Mouse (Mus musculus) liver, embryonic 11.5 days (tissue): ENCODE measurements at regions not wholly inside any gene's neighbourhood (a gene's known extent, or its start where the extent isn't known, plus 50 kb on each side); places are given as distances from the start of the nearest gene placed in this dataset.

Experiments used
- ATAC-seq: fragments of 200-750 bp; cut with Nextera tagmentation; replicated peaks from 2 replicates; pipeline ENCODE4 v1.8.0; 2017; ENCODE audit warnings: moderate number of reproducible peaks, mild to moderate bottlenecking, moderate TSS enrichment, moderate library complexity; ENCODE audit not compliant: low FRiP score
- DNase-seq: peaks from one replicate; pipeline ENCODE4 v3.0.0-alpha.2; 2017; ENCODE audit warnings: low spot score
- H3K27ac ChIP-seq: fragments of 300-500 bp; sonication (generic); 2 replicates; pipeline ENCODE4 v1.5.1; 2014; ENCODE audit warnings: mild to moderate bottlenecking, low read depth, low read length, control low read depth
- H3K27me3 ChIP-seq: fragments of 300-500 bp; sonication (generic); replicated peaks from 2 replicates; pipeline ENCODE4 v1.6.1; 2014; ENCODE audit warnings: low read length, mixed read lengths; ENCODE audit not compliant: control insufficient read depth, insufficient read depth
- H3K36me3 ChIP-seq: fragments of 300-500 bp; sonication (generic); 2 replicates; pipeline ENCODE4 v1.6.1; 2014; ENCODE audit warnings: mild to moderate bottlenecking, low read length, moderate library complexity, mixed read lengths; ENCODE audit not compliant: control insufficient read depth, insufficient read depth
- H3K4me1 ChIP-seq: fragments of 300-500 bp; sonication (generic); replicated peaks from 2 replicates; pipeline ENCODE4 v1.6.1; 2014; ENCODE audit warnings: low read length, mixed read lengths; ENCODE audit not compliant: control insufficient read depth, insufficient read depth
- H3K4me2 ChIP-seq: fragments of 300-500 bp; sonication (generic); 2 replicates; pipeline ENCODE4 v1.6.1; 2014; ENCODE audit warnings: mild to moderate bottlenecking, control low read depth, moderate library complexity
- H3K4me3 ChIP-seq: fragments of 300-500 bp; sonication (generic); 2 replicates; pipeline ENCODE4 v1.5.1; 2014; ENCODE audit warnings: low read depth, low read length, control low read depth
- H3K9ac ChIP-seq: fragments of 300-500 bp; sonication (generic); 2 replicates; pipeline ENCODE4 v1.6.1; 2014; ENCODE audit warnings: low read depth, low read length, control low read depth
- H3K9me3 ChIP-seq: fragments of 300-500 bp; sonication (generic); 2 replicates; pipeline ENCODE4 v1.6.1; 2016; ENCODE audit warnings: low read length, inconsistent platforms, mixed read lengths; ENCODE audit not compliant: control insufficient read depth
- WGBS: fragments of 180-500 bp; shearing (Covaris S2); extraction: QIAGEN DNeasy Blood & Tissue Kit; methylation state at CpG from one replicate; pipeline ENCODE4 v1.1.7; 2014; 5-methylcytosine and 5-hydroxymethylcytosine counted together

DNA sequence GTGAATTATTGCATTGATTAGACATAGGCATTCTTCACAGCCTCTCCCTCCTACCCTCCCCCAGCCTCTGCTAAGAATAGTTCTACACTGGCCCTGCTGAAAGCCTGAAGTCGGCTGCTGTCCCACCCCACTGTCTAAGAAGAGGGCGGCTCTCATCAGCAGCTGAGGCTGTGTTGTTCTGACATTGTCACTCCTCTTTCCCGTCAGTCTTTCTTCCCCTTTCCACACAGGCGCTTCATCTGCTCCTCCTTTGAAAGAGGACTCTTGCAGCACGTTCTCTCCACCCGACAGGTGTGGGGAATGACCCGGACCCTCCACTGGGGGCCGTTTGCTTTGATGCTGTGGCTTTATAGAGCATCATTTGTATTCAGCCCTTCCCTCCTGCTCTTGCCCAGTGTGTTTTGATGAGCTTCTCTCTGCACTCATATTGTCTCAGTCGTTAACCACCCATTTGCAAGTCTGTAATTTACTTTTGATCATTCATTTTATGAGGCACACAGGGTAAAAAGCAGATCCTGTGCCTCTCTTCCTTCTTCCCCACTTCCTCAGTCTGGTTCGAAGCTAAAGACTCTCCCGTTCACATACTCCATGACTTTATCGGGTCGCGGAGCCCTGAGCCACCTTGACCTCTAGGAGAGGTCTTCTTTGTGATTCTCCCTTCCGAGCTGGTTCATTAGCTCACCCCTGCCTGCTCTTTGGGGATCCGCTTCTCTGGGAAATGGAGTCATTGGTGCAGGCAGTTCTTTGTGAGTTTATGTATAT, 142.2 kb upstream of the Snx19 start:
- DNase-seq, result no peak
- no peak for ATAC-seq
- H3K4me1 ChIP-seq, result no peaks in the 10 kb centered on the region
- H3K4me2 ChIP-seq, result no peak overlapping the region
- no peak overlapping the region for H3K27ac ChIP-seq
- H3K36me3 ChIP-seq, result no peaks in the 10 kb centered on the region
- no peaks in the 10 kb centered on the region for H3K9me3 ChIP-seq
- WGBS, result 43% methylated on average over 16 of the region's 16 CpGs
- no peaks in the 10 kb centered on the region for H3K27me3 ChIP-seq
- H3K4me3 ChIP-seq, result no peak overlapping the region
- no peak overlapping the region for H3K9ac ChIP-seq

DNA sequence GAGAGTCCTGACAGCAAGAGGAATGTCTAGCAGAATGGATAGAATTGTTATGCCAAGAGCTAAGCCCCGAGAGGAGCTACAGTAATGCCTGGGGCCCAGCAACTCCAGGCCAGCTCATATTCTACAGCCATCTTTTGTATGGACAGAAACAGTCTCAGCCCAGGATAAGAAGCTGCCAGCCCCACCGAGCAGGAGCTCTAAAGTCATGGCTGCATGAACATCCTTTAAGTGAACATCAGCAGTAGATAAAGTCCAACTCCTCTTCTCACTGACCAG, 141.6 kb upstream of the Snx19 start:
- no peak overlapping the region for H3K4me3 ChIP-seq
- no peak for DNase-seq
- H3K9ac ChIP-seq, result no peak overlapping the region
- no peak overlapping the region for H3K4me2 ChIP-seq
- no peaks in the 10 kb centered on the region for H3K27me3 ChIP-seq
- ATAC-seq, result no peak
- H3K36me3 ChIP-seq, result no peaks in the 10 kb centered on the region
- H3K4me1 ChIP-seq, result no peaks in the 10 kb centered on the region
- 74% methylated on average over 2 of the region's 2 CpGs for WGBS
- no peaks in the 10 kb centered on the region for H3K9me3 ChIP-seq
- no peak overlapping the region for H3K27ac ChIP-seq

DNA sequence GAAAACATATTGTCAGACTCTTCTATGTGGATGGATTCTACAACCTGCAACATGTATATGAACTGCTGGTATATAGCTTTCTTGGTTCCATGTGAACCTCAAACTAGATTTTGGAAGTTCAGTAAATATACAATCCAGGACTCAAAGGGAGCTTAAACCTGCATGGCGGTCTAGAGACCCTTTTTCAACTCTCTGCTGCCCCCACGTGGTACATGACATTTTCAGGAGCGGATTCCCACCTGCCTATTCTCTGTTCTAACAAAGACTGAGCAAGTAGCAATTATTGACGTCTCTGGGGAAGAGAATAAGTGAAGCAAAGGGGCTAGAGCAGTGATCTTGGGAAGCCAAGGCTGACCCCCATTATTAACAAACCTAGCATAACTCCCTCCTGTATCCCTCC, 127.1 kb upstream of the Snx19 start:
- WGBS, result 22% methylated on average over 4 of the region's 4 CpGs
- H3K9ac ChIP-seq, result no peak overlapping the region
- DNase-seq, result no peak
- no peak for ATAC-seq
- H3K4me2 ChIP-seq, result no peak overlapping the region
- no peak overlapping the region for H3K27ac ChIP-seq
- no peak overlapping the region for H3K4me3 ChIP-seq
- no peaks in the 10 kb centered on the region for H3K4me1 ChIP-seq
- no peaks in the 10 kb centered on the region for H3K36me3 ChIP-seq
- H3K27me3 ChIP-seq, result no peaks in the 10 kb centered on the region
- H3K9me3 ChIP-seq, result no peaks in the 10 kb centered on the region

DNA sequence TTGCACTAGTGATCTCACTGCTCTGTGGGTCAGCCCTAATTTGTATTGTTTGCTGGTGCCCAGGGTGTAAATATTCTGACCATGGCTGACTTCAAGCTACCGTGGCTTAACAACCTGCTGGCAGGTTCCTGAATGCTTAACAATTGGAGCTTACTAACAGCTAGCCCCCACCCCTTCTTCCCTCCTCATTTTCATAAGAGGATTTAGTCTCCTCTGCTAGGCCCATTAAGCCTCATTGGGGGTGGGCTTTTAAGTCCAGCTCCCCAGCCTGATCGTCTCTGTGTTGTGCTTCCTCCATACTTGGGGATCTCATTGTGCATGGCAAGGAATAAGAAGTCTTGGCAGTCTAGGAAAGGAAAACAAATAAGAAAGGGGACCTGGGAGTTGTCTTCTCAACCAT, 118.6 kb upstream of the Snx19 start:
- WGBS, result 18% methylated on average over 2 of the region's 2 CpGs
- Histone ChIP-seq H3K4me3 (no peak overlapping the region), H3K9me3 (no peaks in the 10 kb centered on the region), H3K27ac (no peak overlapping the region), H3K36me3 (no peaks in the 10 kb centered on the region), H3K4me2 (no peak overlapping the region), H3K9ac (no peak overlapping the region), H3K4me1 (no peaks in the 10 kb centered on the region), H3K27me3 (no peaks in the 10 kb centered on the region)
- no peak for ATAC-seq
- DNase-seq, result no peak

GRCm38 (mm10) chr9:30313360-30313759, 113.5 kb upstream of the Snx19 start:
- H3K9me3 ChIP-seq, result no peaks in the 10 kb centered on the region
- DNase-seq (no peak), ATAC-seq (no peak)
- H3K27ac ChIP-seq, result no peak overlapping the region
- no peak overlapping the region for H3K9ac ChIP-seq
- H3K4me1 ChIP-seq, result no peaks in the 10 kb centered on the region
- no peak overlapping the region for H3K4me2 ChIP-seq
- 70% methylated on average over 1 of the region's 1 CpGs for WGBS
- H3K27me3 ChIP-seq, result no peaks in the 10 kb centered on the region
- no peak overlapping the region for H3K4me3 ChIP-seq
- no peaks in the 10 kb centered on the region for H3K36me3 ChIP-seq

GRCm38 (mm10) chr9:30314355-30315171, 112.3 kb upstream of the Snx19 start:
- Histone ChIP-seq H3K36me3 (no peaks in the 10 kb centered on the region), H3K4me3 (no peak overlapping the region), H3K4me1 (no peaks in the 10 kb centered on the region), H3K4me2 (no peak overlapping the region), H3K9ac (no peak overlapping the region), H3K27me3 (no peaks in the 10 kb centered on the region), H3K9me3 (no peaks in the 10 kb centered on the region), H3K27ac (no peak overlapping the region)
- ATAC-seq, result no peak
- 77% methylated on average over 15 of the region's 15 CpGs for WGBS
- DNase-seq, result no peak

DNA sequence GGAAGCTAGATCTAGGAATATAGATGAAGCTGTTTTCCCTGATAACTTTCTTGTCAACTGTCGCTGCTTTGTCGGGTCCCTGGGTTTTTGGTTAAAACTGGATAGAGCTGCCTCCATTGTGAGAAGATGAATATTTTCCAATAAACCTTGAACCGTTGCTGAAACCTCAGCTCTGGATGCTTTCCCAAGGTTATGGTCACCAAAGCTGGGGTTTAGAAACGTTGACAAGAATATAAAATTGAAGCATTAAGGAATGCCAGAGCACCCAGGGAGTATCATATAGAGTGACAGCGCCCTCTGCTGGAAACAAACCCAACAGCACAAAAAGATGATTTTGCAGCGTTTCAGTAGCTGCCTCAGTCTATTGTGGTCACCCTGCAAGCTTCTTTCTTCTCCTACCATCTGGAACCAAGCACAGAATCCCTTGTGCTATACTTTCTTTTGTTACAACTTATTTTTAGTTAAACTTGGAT, 111.7 kb upstream of the Snx19 start:
- Histone ChIP-seq H3K36me3 (no peaks in the 10 kb centered on the region), H3K9me3 (no peaks in the 10 kb centered on the region), H3K9ac (no peak overlapping the region), H3K4me3 (no peak overlapping the region), H3K27ac (no peak overlapping the region), H3K27me3 (no peaks in the 10 kb centered on the region), H3K4me1 (no peaks in the 10 kb centered on the region), H3K4me2 (no peak overlapping the region)
- DNase-seq (no peak), ATAC-seq (no peak)
- WGBS, result 48% methylated on average over 6 of the region's 6 CpGs

GRCm38 (mm10) chr9:30344866-30345265, 82.0 kb upstream of the Snx19 start:
- DNase-seq (no peak), ATAC-seq (no peak)
- WGBS, result 75% methylated on average over 2 of the region's 2 CpGs
- Histone ChIP-seq H3K9ac (no peak overlapping the region), H3K4me1 (no peaks in the 10 kb centered on the region), H3K4me2 (no peak overlapping the region), H3K4me3 (no peak overlapping the region), H3K9me3 (no peaks in the 10 kb centered on the region), H3K36me3 (no peaks in the 10 kb centered on the region), H3K27ac (no peak overlapping the region), H3K27me3 (no peaks in the 10 kb centered on the region)

GRCm38 (mm10) chr9:30353965-30354364, 72.9 kb upstream of the Snx19 start:
- Histone ChIP-seq H3K4me1 (no peaks in the 10 kb centered on the region), H3K27ac (no peak overlapping the region), H3K27me3 (no peaks in the 10 kb centered on the region), H3K9me3 (no peaks in the 10 kb centered on the region), H3K9ac (no peak overlapping the region), H3K4me2 (no peak overlapping the region), H3K4me3 (no peak overlapping the region), H3K36me3 (no peaks in the 10 kb centered on the region)
- 63% methylated on average over 4 of the region's 4 CpGs for WGBS
- no peak for DNase-seq
- ATAC-seq, result no peak
